Mouse (Mus musculus): ENCODE data around the gene Taf11. TPM values are rescaled to one million over a fixed set of nuclear protein-coding genes. Genes with fewer than 3 reads are reported as not detected.

Taf11 gene
- 45.2 and 63.0 TPM in 2 replicates for polyA plus RNA-seq (2012; rRNA removed)

- TF ChIP-seq POLR2A (IDR thresholded peaks at IDR 0.05; ENCODE audit: extremely low read depth, insufficient read depth, low read length) = no peak
- TF ChIP-seq CTCF (IDR thresholded peaks at IDR 0.05; ENCODE audit: extremely low read depth, insufficient read depth, low read length) = no peak
- Histone ChIP-seq H3K4me3 (ENCODE audit: insufficient read depth, low read length) (peak within 1 kb of the TSS; percentile 54), H3K27ac (ENCODE audit: insufficient read depth, low read length) (peak within 1 kb of the TSS; percentile 93), H3K4me1 (ENCODE audit: control insufficient read depth, insufficient read depth, low read length) (peaks cover 2% of the 10 kb centered on the region)
Measured at GRCm38 (mm10) chr17:27909622-27910500, at the start of gene Taf11. Gene Taf11 (minus strand): TSS chr17:27909844.

GRCm38 (mm10) chr17:27957649-27958048 is 48.0 kb upstream of the Taf11 start:
- Histone ChIP-seq H3K4me1 (ENCODE audit: control insufficient read depth, insufficient read depth, low read length) (peaks cover 2% of the 10 kb centered on the region; the same call in 1 of the 2 replicates), H3K4me3 (ENCODE audit: insufficient read depth, low read length) (no peak overlapping the region), H3K27ac (ENCODE audit: insufficient read depth, low read length) (no peak overlapping the region)
- TF ChIP-seq CTCF (IDR thresholded peaks at IDR 0.05; ENCODE audit: extremely low read depth, insufficient read depth, low read length) (no peak), POLR2A (IDR thresholded peaks at IDR 0.05; ENCODE audit: extremely low read depth, insufficient read depth, low read length) (no peak)

GRCm38 (mm10) chr17:27954629-27955402 is 45.2 kb upstream of the Taf11 start:
- Histone ChIP-seq H3K27ac (ENCODE audit: insufficient read depth, low read length) (0 out of 2 replicates have a peak overlapping the region, but pooled peaks have one; percentile 18), H3K4me3 (ENCODE audit: insufficient read depth, low read length) (no peak overlapping the region), H3K4me1 (ENCODE audit: control insufficient read depth, insufficient read depth, low read length) (peaks cover 1% of the 10 kb centered on the region; the same call in 1 of the 2 replicates)
- no peak for TF ChIP-seq CTCF (IDR thresholded peaks at IDR 0.05; ENCODE audit: extremely low read depth, insufficient read depth, low read length)
- no peak for TF ChIP-seq POLR2A (IDR thresholded peaks at IDR 0.05; ENCODE audit: extremely low read depth, insufficient read depth, low read length)

- no peak overlapping the region for H3K27ac ChIP-seq (ENCODE audit: insufficient read depth, low read length)
- no peak overlapping the region for H3K4me3 ChIP-seq (ENCODE audit: insufficient read depth, low read length)
- no peak for TF ChIP-seq POLR2A (IDR thresholded peaks at IDR 0.05; ENCODE audit: extremely low read depth, insufficient read depth, low read length)
- no peak for TF ChIP-seq CTCF (IDR thresholded peaks at IDR 0.05; ENCODE audit: extremely low read depth, insufficient read depth, low read length)
- no peaks in the 10 kb centered on the region for H3K4me1 ChIP-seq (ENCODE audit: control insufficient read depth, insufficient read depth, low read length)
Measured at GRCm38 (mm10) chr17:27953136-27953535, 43.5 kb upstream of the Taf11 start.

- Histone ChIP-seq H3K27ac (ENCODE audit: insufficient read depth, low read length) (no peak overlapping the region), H3K4me1 (ENCODE audit: control insufficient read depth, insufficient read depth, low read length) (no peaks in the 10 kb centered on the region), H3K4me3 (ENCODE audit: insufficient read depth, low read length) (no peak overlapping the region)
- no peak for TF ChIP-seq POLR2A (IDR thresholded peaks at IDR 0.05; ENCODE audit: extremely low read depth, insufficient read depth, low read length)
- no peak for TF ChIP-seq CTCF (IDR thresholded peaks at IDR 0.05; ENCODE audit: extremely low read depth, insufficient read depth, low read length)
Measured at GRCm38 (mm10) chr17:27947155-27947554, 37.5 kb upstream of the Taf11 start.

- Histone ChIP-seq H3K4me1 (ENCODE audit: control insufficient read depth, insufficient read depth, low read length) (no peaks in the 10 kb centered on the region), H3K4me3 (ENCODE audit: insufficient read depth, low read length) (no peak overlapping the region), H3K27ac (ENCODE audit: insufficient read depth, low read length) (no peak overlapping the region)
- TF ChIP-seq POLR2A (IDR thresholded peaks at IDR 0.05; ENCODE audit: extremely low read depth, insufficient read depth, low read length) = no peak
- no peak for TF ChIP-seq CTCF (IDR thresholded peaks at IDR 0.05; ENCODE audit: extremely low read depth, insufficient read depth, low read length)
Measured at GRCm38 (mm10) chr17:27946371-27946770, 36.7 kb upstream of the Taf11 start.

GRCm38 (mm10) chr17:27945546-27946216 is 36.0 kb upstream of the Taf11 start:
- no peak overlapping the region for H3K4me3 ChIP-seq (ENCODE audit: insufficient read depth, low read length)
- H3K4me1 ChIP-seq (ENCODE audit: control insufficient read depth, insufficient read depth, low read length) = no peaks in the 10 kb centered on the region
- no peak for TF ChIP-seq CTCF (IDR thresholded peaks at IDR 0.05; ENCODE audit: extremely low read depth, insufficient read depth, low read length)
- TF ChIP-seq POLR2A (IDR thresholded peaks at IDR 0.05; ENCODE audit: extremely low read depth, insufficient read depth, low read length) = no peak
- no peak overlapping the region for H3K27ac ChIP-seq (ENCODE audit: insufficient read depth, low read length)

GRCm38 (mm10) chr17:27942131-27942530 is 32.5 kb upstream of the Taf11 start:
- no peak overlapping the region for H3K4me3 ChIP-seq (ENCODE audit: insufficient read depth, low read length)
- peaks cover 6% of the 10 kb centered on the region for H3K4me1 ChIP-seq (ENCODE audit: control insufficient read depth, insufficient read depth, low read length)
- TF ChIP-seq CTCF (IDR thresholded peaks at IDR 0.05; ENCODE audit: extremely low read depth, insufficient read depth, low read length) (no peak), POLR2A (IDR thresholded peaks at IDR 0.05; ENCODE audit: extremely low read depth, insufficient read depth, low read length) (no peak)
- H3K27ac ChIP-seq (ENCODE audit: insufficient read depth, low read length) = no peak overlapping the region

- no peak overlapping the region for H3K4me3 ChIP-seq (ENCODE audit: insufficient read depth, low read length)
- H3K4me1 ChIP-seq (ENCODE audit: control insufficient read depth, insufficient read depth, low read length) = peaks cover 6% of the 10 kb centered on the region
- no peak for TF ChIP-seq POLR2A (IDR thresholded peaks at IDR 0.05; ENCODE audit: extremely low read depth, insufficient read depth, low read length)
- no peak for TF ChIP-seq CTCF (IDR thresholded peaks at IDR 0.05; ENCODE audit: extremely low read depth, insufficient read depth, low read length)
- H3K27ac ChIP-seq (ENCODE audit: insufficient read depth, low read length) = no peak overlapping the region
Measured at GRCm38 (mm10) chr17:27941698-27942097, 32.1 kb upstream of the Taf11 start.
